Mouse (Mus musculus) left cerebral cortex, adult 11 months (tissue): ENCODE measurements at regions not wholly inside any gene's neighbourhood (a gene's known extent, or its start where the extent isn't known, plus 50 kb on each side); places are given as distances from the start of the nearest gene placed in this dataset.

ENCODE experiments used
- DNase-seq: peaks from one replicate; pipeline ENCODE4 v3.0.0; 2022; ENCODE audit warnings: low spot score

- no peak for DNase-seq
Measured at GRCm38 (mm10) chr13:44558491-44559177, 170.6 kb upstream of the Jarid2 start.

- DNase-seq = no peak
Measured at GRCm38 (mm10) chr13:44559178-44559565, 170.1 kb upstream of the Jarid2 start.

- no peak for DNase-seq
Measured at GRCm38 (mm10) chr13:44559706-44560105, 169.6 kb upstream of the Jarid2 start.

- no peak for DNase-seq
Measured at GRCm38 (mm10) chr13:44564705-44565104, 164.6 kb upstream of the Jarid2 start.

- no peak for DNase-seq
Measured at GRCm38 (mm10) chr13:44567696-44568095, 161.6 kb upstream of the Jarid2 start.

GRCm38 (mm10) chr13:44569241-44569778 lies 160.0 kb upstream of the Jarid2 start:
- DNase-seq = no peak

- no peak for DNase-seq
Measured at GRCm38 (mm10) chr13:44573463-44573862, 155.8 kb upstream of the Jarid2 start.

- DNase-seq = no peak
Measured at GRCm38 (mm10) chr13:44579215-44579614, 150.1 kb upstream of the Jarid2 start.

GRCm38 (mm10) chr13:44580156-44580736 lies 149.0 kb upstream of the Jarid2 start:
- no peak for DNase-seq

- DNase-seq = no peak
Measured at GRCm38 (mm10) chr13:44580767-44581166, 148.5 kb upstream of the Jarid2 start.

GRCm38 (mm10) chr13:44581947-44582766 lies 147.1 kb upstream of the Jarid2 start:
- no peak for DNase-seq

- no peak for DNase-seq
Measured at GRCm38 (mm10) chr13:44582767-44583085, 146.5 kb upstream of the Jarid2 start.

- no peak for DNase-seq
Measured at GRCm38 (mm10) chr13:44583614-44584013, 145.7 kb upstream of the Jarid2 start.

- DNase-seq = no peak
Measured at GRCm38 (mm10) chr13:44584151-44584550, 145.1 kb upstream of the Jarid2 start.

GRCm38 (mm10) chr13:44584551-44584950 lies 144.7 kb upstream of the Jarid2 start:
- DNase-seq = no peak

- no peak for DNase-seq
Measured at GRCm38 (mm10) chr13:44587846-44588245, 141.4 kb upstream of the Jarid2 start.

- DNase-seq = no peak
Measured at GRCm38 (mm10) chr13:44594645-44595044, 134.6 kb upstream of the Jarid2 start.

- no peak for DNase-seq
Measured at GRCm38 (mm10) chr13:44597666-44598065, 131.6 kb upstream of the Jarid2 start.

GRCm38 (mm10) chr13:44601024-44601423 lies 128.2 kb upstream of the Jarid2 start:
- no peak for DNase-seq

GRCm38 (mm10) chr13:44602658-44603057 lies 126.6 kb upstream of the Jarid2 start:
- DNase-seq = no peak

GRCm38 (mm10) chr13:44607316-44608285 lies 121.7 kb upstream of the Jarid2 start:
- DNase-seq = no peak

GRCm38 (mm10) chr13:44608286-44608675 lies 121.0 kb upstream of the Jarid2 start:
- DNase-seq = no peak
